Mouse (Mus musculus): Measurements from ENCODE around the gene BC025446. TPM values are rescaled to one million over a fixed set of nuclear protein-coding genes. Genes with fewer than 3 reads are reported as not detected.

BC025446 gene
- total and polyA plus RNA-seq, 2 experiments from 2014 or later = not detected

GRCm38 (mm10) chr15:75237736-75238288 lies 21.6 kb downstream of the BC025446 start:
- DNase-seq (ENCODE audit: low spot score) (no peak), ATAC-seq (no peak)

GRCm38 (mm10) chr15:75240558-75240957 lies 24.4 kb downstream of the BC025446 start:
- no peak overlapping the region for H3K9ac ChIP-seq (replicated peaks; ENCODE audit: low read length)
- no peak for TF ChIP-seq CTCF (IDR thresholded peaks at IDR 0.05; ENCODE audit: low read depth)
- no peaks in the 10 kb centered on the region for H3K27me3 ChIP-seq (ENCODE audit: insufficient read depth, low read length)
- no peaks in the 10 kb centered on the region for H3K36me3 ChIP-seq (ENCODE audit: insufficient read depth, low read length)
- DNase-seq (ENCODE audit: low spot score) (no peak), ATAC-seq (no peak)
- no peak overlapping the region for H3K4me2 ChIP-seq (ENCODE audit: low read depth, low read length)
- no peaks in the 10 kb centered on the region for H3K4me1 ChIP-seq (ENCODE audit: insufficient read depth, low read length)
- WGBS = 95% methylated on average over 2 of the region's 2 CpGs
- H3K9me3 ChIP-seq (ENCODE audit: low read length) = no peaks in the 10 kb centered on the region
- no peak overlapping the region for H3K27ac ChIP-seq
- no peak overlapping the region for H3K4me3 ChIP-seq (ENCODE audit: low read length)

More at GRCm38 (mm10) chr15:75237736-75238288, 21.6 kb downstream of the BC025446 start:
- Histone ChIP-seq H3K36me3 (ENCODE audit: insufficient read depth, low read length) (no peaks in the 10 kb centered on the region), H3K4me1 (ENCODE audit: insufficient read depth, low read length) (no peaks in the 10 kb centered on the region), H3K4me3 (ENCODE audit: low read length) (no peak overlapping the region), H3K9me3 (ENCODE audit: low read length) (no peaks in the 10 kb centered on the region), H3K27ac (no peak overlapping the region), H3K4me2 (ENCODE audit: low read depth, low read length) (no peak overlapping the region), H3K27me3 (ENCODE audit: insufficient read depth, low read length) (no peaks in the 10 kb centered on the region), H3K9ac (replicated peaks; ENCODE audit: low read length) (no peak overlapping the region)
- TF ChIP-seq CTCF (IDR thresholded peaks at IDR 0.05; ENCODE audit: low read depth) = no peak
- 81% methylated on average over 3 of the region's 3 CpGs for WGBS

DNA sequence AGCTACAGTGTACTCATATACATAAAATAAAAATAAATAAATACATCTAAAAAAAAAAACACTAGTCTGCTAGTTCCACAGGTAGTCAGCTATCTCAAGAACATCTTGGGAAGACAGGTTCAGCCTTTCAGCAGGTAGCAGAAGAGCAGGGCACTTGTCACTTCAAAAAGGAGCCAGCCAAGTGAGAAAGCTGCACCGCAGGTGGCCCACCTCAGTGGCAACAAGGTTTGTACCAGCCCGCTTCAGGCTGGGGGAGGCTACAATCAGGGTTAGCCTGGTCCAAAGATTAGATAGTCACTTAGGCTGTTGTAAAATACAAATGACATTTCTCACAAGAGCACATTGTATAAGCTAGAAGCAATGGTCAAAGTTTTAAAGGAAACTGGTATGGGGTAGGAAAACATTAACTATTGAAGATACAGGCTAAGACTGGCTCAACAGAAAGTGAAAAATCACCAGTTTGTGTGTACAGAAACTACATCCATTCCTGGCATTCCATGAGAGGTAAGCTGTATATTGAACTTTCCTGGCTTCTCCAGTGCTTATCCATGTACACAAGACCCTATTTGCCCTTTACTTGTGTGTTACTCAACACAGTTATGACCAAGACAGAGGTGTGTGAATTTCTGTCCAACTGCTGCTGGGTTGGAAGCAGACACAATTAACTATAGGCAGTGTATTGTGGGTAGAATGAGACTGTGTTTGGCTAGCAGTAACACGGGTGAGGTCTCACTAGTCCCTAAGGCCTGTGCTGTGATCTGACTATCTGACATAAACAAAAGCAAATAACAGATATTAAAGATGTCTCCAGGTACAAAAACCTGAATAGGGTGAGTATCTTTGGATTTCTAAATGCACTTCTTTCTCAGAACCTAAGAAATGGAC lies 26.8 kb downstream of the BC025446 start:
- Histone ChIP-seq H3K36me3 (ENCODE audit: insufficient read depth, low read length) (no peaks in the 10 kb centered on the region), H3K4me2 (ENCODE audit: low read depth, low read length) (no peak overlapping the region), H3K9me3 (ENCODE audit: low read length) (no peaks in the 10 kb centered on the region), H3K9ac (replicated peaks; ENCODE audit: low read length) (no peak overlapping the region), H3K4me1 (ENCODE audit: insufficient read depth, low read length) (no peaks in the 10 kb centered on the region), H3K27me3 (ENCODE audit: insufficient read depth, low read length) (no peaks in the 10 kb centered on the region), H3K27ac (no peak overlapping the region), H3K4me3 (ENCODE audit: low read length) (no peak overlapping the region)
- WGBS = 79% methylated on average over 3 of the region's 3 CpGs
- ATAC-seq = no peak
- no peak for TF ChIP-seq CTCF (IDR thresholded peaks at IDR 0.05; ENCODE audit: low read depth)
- DNase-seq (ENCODE audit: low spot score) = no peak

DNA sequence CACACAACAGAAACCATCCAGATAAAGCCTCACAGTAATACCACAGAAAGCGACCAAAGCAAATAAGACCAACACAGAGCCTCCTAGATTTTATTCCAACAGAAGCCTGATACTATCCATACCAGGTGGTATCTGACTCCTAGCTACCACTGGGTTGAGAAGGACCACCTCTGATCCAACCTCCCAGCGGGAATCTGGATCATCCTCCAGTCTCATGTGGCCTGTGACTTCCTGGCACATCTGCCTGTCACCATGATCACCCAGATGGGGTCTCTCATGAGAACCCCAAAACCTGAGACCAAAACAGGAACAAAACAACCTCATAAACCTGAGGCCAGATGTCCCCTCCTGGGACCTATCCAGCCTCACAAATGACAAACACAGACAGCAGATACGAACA lies 38.5 kb downstream of the BC025446 start:
- no peaks in the 10 kb centered on the region for H3K27me3 ChIP-seq (ENCODE audit: insufficient read depth, low read length)
- H3K9ac ChIP-seq (replicated peaks; ENCODE audit: low read length) = no peak overlapping the region
- no peak overlapping the region for H3K4me2 ChIP-seq (ENCODE audit: low read depth, low read length)
- ATAC-seq (no peak), DNase-seq (ENCODE audit: low spot score) (no peak)
- no peak overlapping the region for H3K27ac ChIP-seq
- H3K4me3 ChIP-seq (ENCODE audit: low read length) = no peak overlapping the region
- H3K36me3 ChIP-seq (ENCODE audit: insufficient read depth, low read length) = no peaks in the 10 kb centered on the region
- no peak for TF ChIP-seq CTCF (IDR thresholded peaks at IDR 0.05; ENCODE audit: low read depth)
- no peaks in the 10 kb centered on the region for H3K4me1 ChIP-seq (ENCODE audit: insufficient read depth, low read length)
- WGBS = 82% methylated on average over 3 of the region's 3 CpGs
- H3K9me3 ChIP-seq (ENCODE audit: low read length) = no peaks in the 10 kb centered on the region

DNA sequence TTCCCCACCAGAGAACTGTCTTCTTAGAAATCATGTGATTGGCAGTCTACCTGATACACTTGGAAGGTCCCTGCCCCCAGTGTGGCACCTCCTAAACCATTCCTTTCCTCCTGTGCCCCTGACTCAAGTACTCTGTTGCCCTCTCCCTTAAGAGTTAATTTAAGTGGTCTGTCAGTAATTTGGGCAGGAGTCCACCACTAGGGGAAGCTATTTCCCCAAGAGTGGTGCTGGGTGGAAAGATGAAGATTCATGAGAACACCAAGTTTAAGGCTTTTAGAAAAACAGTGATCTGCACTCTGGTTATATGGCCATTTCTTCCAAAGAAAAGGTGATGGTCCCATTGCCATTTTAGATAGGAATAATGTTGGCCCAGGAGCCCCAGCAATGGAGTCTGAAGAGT lies 49.7 kb downstream of the BC025446 start:
- no peak overlapping the region for H3K27ac ChIP-seq
- no peak for TF ChIP-seq CTCF (IDR thresholded peaks at IDR 0.05; ENCODE audit: low read depth)
- H3K4me3 ChIP-seq (ENCODE audit: low read length) = no peak overlapping the region
- no peaks in the 10 kb centered on the region for H3K36me3 ChIP-seq (ENCODE audit: insufficient read depth, low read length)
- H3K4me2 ChIP-seq (ENCODE audit: low read depth, low read length) = no peak overlapping the region
- no peaks in the 10 kb centered on the region for H3K4me1 ChIP-seq (ENCODE audit: insufficient read depth, low read length)
- no peak overlapping the region for H3K9ac ChIP-seq (replicated peaks; ENCODE audit: low read length)
- ATAC-seq (no peak), DNase-seq (ENCODE audit: low spot score) (no peak)
- H3K9me3 ChIP-seq (ENCODE audit: low read length) = no peaks in the 10 kb centered on the region
- no peaks in the 10 kb centered on the region for H3K27me3 ChIP-seq (ENCODE audit: insufficient read depth, low read length)

- H3K4me3 ChIP-seq (ENCODE audit: low read length) = no peak overlapping the region
- WGBS = 68% methylated on average over 1 of the region's 1 CpGs
- ATAC-seq (no peak), DNase-seq (ENCODE audit: low spot score) (no peak)
- no peaks in the 10 kb centered on the region for H3K36me3 ChIP-seq (ENCODE audit: insufficient read depth, low read length)
- no peaks in the 10 kb centered on the region for H3K27me3 ChIP-seq (ENCODE audit: insufficient read depth, low read length)
- no peak for TF ChIP-seq CTCF (IDR thresholded peaks at IDR 0.05; ENCODE audit: low read depth)
- no peaks in the 10 kb centered on the region for H3K9me3 ChIP-seq (ENCODE audit: low read length)
- H3K4me2 ChIP-seq (ENCODE audit: low read depth, low read length) = no peak overlapping the region
- H3K4me1 ChIP-seq (ENCODE audit: insufficient read depth, low read length) = no peaks in the 10 kb centered on the region
- no peak overlapping the region for H3K27ac ChIP-seq
- no peak overlapping the region for H3K9ac ChIP-seq (replicated peaks; ENCODE audit: low read length)
Measured at GRCm38 (mm10) chr15:75266626-75267025, 50.5 kb downstream of the BC025446 start.

DNA sequence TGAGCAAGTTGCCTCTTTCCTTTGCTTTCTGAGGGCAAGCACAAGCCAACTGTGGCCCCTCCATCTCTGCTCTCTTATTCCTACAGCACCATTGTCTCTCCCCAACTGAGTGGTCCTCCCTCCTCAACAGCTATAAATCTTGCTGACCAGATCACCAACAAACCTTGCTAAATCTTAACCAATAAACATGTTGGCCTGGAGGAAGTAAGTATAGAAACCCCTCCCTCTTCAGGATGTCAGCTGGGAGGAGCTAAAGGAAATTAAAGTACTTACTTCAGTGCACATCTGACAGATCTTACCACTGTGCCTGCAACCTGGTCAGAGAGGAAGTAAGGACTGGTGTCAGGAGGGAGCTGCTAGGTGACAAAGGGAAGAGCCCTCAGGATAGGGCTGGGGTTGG lies 51.9 kb downstream of the BC025446 start, which contains the start of gene Ly6f:
Gene Ly6f, plus strand, starts transcription at position 301 of the 400 bp plus-strand sequence.
- no peak for DNase-seq (ENCODE audit: low spot score)
- Histone ChIP-seq H3K36me3 (ENCODE audit: insufficient read depth, low read length) (no peaks in the 10 kb centered on the region), H3K9ac (replicated peaks; ENCODE audit: low read length) (no peak within 1 kb of the TSS), H3K27ac (no peak within 1 kb of the TSS), H3K4me1 (ENCODE audit: insufficient read depth, low read length) (no peaks in the 10 kb centered on the region), H3K27me3 (ENCODE audit: insufficient read depth, low read length) (no peaks in the 10 kb centered on the region), H3K4me3 (ENCODE audit: low read length) (no peak within 1 kb of the TSS), H3K9me3 (ENCODE audit: low read length) (no peaks in the 10 kb centered on the region), H3K4me2 (ENCODE audit: low read depth, low read length) (no peak within 1 kb of the TSS)
- no peak for TF ChIP-seq CTCF (IDR thresholded peaks at IDR 0.05; ENCODE audit: low read depth)
- no peak for ATAC-seq

All from hindbrain, postnatal 0 days (tissue).